Mouse (Mus musculus): ENCODE results near the gene Ppp1r12a. TPM values are rescaled to one million over a fixed set of nuclear protein-coding genes. Genes with fewer than 3 reads are reported as not detected.

Ppp1r12a gene
- polyA plus RNA-seq, 1 experiment from 2014 or later = 108 TPM

- Histone ChIP-seq H3K9ac (no peak overlapping the region), H3K27ac (ENCODE audit: low read depth) (no peak overlapping the region), H3K9me3 (ENCODE audit: low read depth, low read length) (no peaks in the 10 kb centered on the region), H3K4me3 (ENCODE audit: low read depth, low read length) (no peak overlapping the region), H3K4me2 (no peak overlapping the region), H3K4me1 (ENCODE audit: insufficient read depth) (0 out of 2 replicates have a peak, but pooled peaks cover 3% of the 10 kb centered on the region), H3K27me3 (ENCODE audit: insufficient read depth, low read length) (no peaks in the 10 kb centered on the region), H3K36me3 (ENCODE audit: insufficient read depth) (no peaks in the 10 kb centered on the region)
- 70% methylated on average over 5 of the region's 5 CpGs for WGBS
- DNase-seq = no peak
- TF ChIP-seq CTCF (IDR thresholded peaks at IDR 0.05; ENCODE audit: low read depth) = no peak
- ATAC-seq (ENCODE audit: insufficient read depth) = no peak
Observed at GRCm38 (mm10) chr10:108174107-108174506, 12.1 kb downstream of the Ppp1r12a start.

- Histone ChIP-seq H3K36me3 (ENCODE audit: insufficient read depth) (no peaks in the 10 kb centered on the region), H3K4me2 (no peak overlapping the region), H3K27me3 (ENCODE audit: insufficient read depth, low read length) (no peaks in the 10 kb centered on the region), H3K4me1 (ENCODE audit: insufficient read depth) (0 out of 2 replicates have a peak, but pooled peaks cover under 1% of the 10 kb centered on the region), H3K27ac (ENCODE audit: low read depth) (no peak overlapping the region), H3K9me3 (ENCODE audit: low read depth, low read length) (no peaks in the 10 kb centered on the region), H3K4me3 (ENCODE audit: low read depth, low read length) (no peak overlapping the region), H3K9ac (no peak overlapping the region)
- 66% methylated on average over 2 of the region's 2 CpGs for WGBS
- no peak for DNase-seq
- ATAC-seq (ENCODE audit: insufficient read depth) = no peak
- no peak for TF ChIP-seq CTCF (IDR thresholded peaks at IDR 0.05; ENCODE audit: low read depth)
Observed at GRCm38 (mm10) chr10:108175885-108176284, 13.9 kb downstream of the Ppp1r12a start.

- TF ChIP-seq CTCF (IDR thresholded peaks at IDR 0.05; ENCODE audit: low read depth) = no peak
- no peak for ATAC-seq (ENCODE audit: insufficient read depth)
- no peak for DNase-seq
Observed at GRCm38 (mm10) chr10:108178285-108178848, 16.4 kb downstream of the Ppp1r12a start.

GRCm38 (mm10) chr10:108179404-108179803, 17.4 kb downstream of the Ppp1r12a start:
- no peak overlapping the region for H3K27ac ChIP-seq (ENCODE audit: low read depth)
- no peak for TF ChIP-seq CTCF (IDR thresholded peaks at IDR 0.05; ENCODE audit: low read depth)
- no peak overlapping the region for H3K9ac ChIP-seq
- no peaks in the 10 kb centered on the region for H3K9me3 ChIP-seq (ENCODE audit: low read depth, low read length)
- no peak overlapping the region for H3K4me3 ChIP-seq (ENCODE audit: low read depth, low read length)
- H3K4me2 ChIP-seq = no peak overlapping the region
- WGBS = 47% methylated on average over 3 of the region's 3 CpGs
- H3K4me1 ChIP-seq (ENCODE audit: insufficient read depth) = no peaks in the 10 kb centered on the region
- H3K27me3 ChIP-seq (ENCODE audit: insufficient read depth, low read length) = no peaks in the 10 kb centered on the region
- ATAC-seq (ENCODE audit: insufficient read depth) (no peak), DNase-seq (no peak)
- H3K36me3 ChIP-seq (ENCODE audit: insufficient read depth) = no peaks in the 10 kb centered on the region

More at GRCm38 (mm10) chr10:108178285-108178848, 16.4 kb downstream of the Ppp1r12a start:
- Histone ChIP-seq H3K27me3 (ENCODE audit: insufficient read depth, low read length) (no peaks in the 10 kb centered on the region), H3K4me3 (ENCODE audit: low read depth, low read length) (no peak overlapping the region), H3K4me1 (ENCODE audit: insufficient read depth) (no peaks in the 10 kb centered on the region), H3K4me2 (no peak overlapping the region), H3K36me3 (ENCODE audit: insufficient read depth) (no peaks in the 10 kb centered on the region), H3K9ac (no peak overlapping the region), H3K27ac (ENCODE audit: low read depth) (no peak overlapping the region), H3K9me3 (ENCODE audit: low read depth, low read length) (no peaks in the 10 kb centered on the region)
- WGBS = 74% methylated on average over 6 of the region's 6 CpGs

- Histone ChIP-seq H3K4me2 (no peak overlapping the region), H3K4me1 (ENCODE audit: insufficient read depth) (no peaks in the 10 kb centered on the region; the same call in 1 of the 2 replicates), H3K36me3 (ENCODE audit: insufficient read depth) (no peaks in the 10 kb centered on the region), H3K4me3 (ENCODE audit: low read depth, low read length) (no peak overlapping the region), H3K9ac (no peak overlapping the region), H3K27me3 (ENCODE audit: insufficient read depth, low read length) (no peaks in the 10 kb centered on the region), H3K9me3 (ENCODE audit: low read depth, low read length) (no peaks in the 10 kb centered on the region), H3K27ac (ENCODE audit: low read depth) (no peak overlapping the region)
- no peak for TF ChIP-seq CTCF (IDR thresholded peaks at IDR 0.05; ENCODE audit: low read depth)
- no peak for ATAC-seq (ENCODE audit: insufficient read depth)
- no peak for DNase-seq
- 73% methylated on average over 2 of the region's 2 CpGs for WGBS
Observed at GRCm38 (mm10) chr10:108180313-108180712, 18.3 kb downstream of the Ppp1r12a start.

- H3K27me3 ChIP-seq (ENCODE audit: insufficient read depth, low read length) = no peaks in the 10 kb centered on the region
- no peak overlapping the region for H3K4me2 ChIP-seq
- ATAC-seq (ENCODE audit: insufficient read depth) = no peak
- H3K4me1 ChIP-seq (ENCODE audit: insufficient read depth) = no peaks in the 10 kb centered on the region; the same call in 1 of the 2 replicates
- no peak overlapping the region for H3K9ac ChIP-seq
- no peak for TF ChIP-seq CTCF (IDR thresholded peaks at IDR 0.05; ENCODE audit: low read depth)
- no peak overlapping the region for H3K4me3 ChIP-seq (ENCODE audit: low read depth, low read length)
- no peak for DNase-seq
- 75% methylated on average over 3 of the region's 3 CpGs for WGBS
- no peak overlapping the region for H3K27ac ChIP-seq (ENCODE audit: low read depth)
- no peaks in the 10 kb centered on the region for H3K36me3 ChIP-seq (ENCODE audit: insufficient read depth)
- H3K9me3 ChIP-seq (ENCODE audit: low read depth, low read length) = no peaks in the 10 kb centered on the region
Observed at GRCm38 (mm10) chr10:108181893-108182292, 19.9 kb downstream of the Ppp1r12a start.

GRCm38 (mm10) chr10:108182386-108182785, 20.4 kb downstream of the Ppp1r12a start:
- no peak overlapping the region for H3K9ac ChIP-seq
- no peak overlapping the region for H3K27ac ChIP-seq (ENCODE audit: low read depth)
- H3K4me1 ChIP-seq (ENCODE audit: insufficient read depth) = no peaks in the 10 kb centered on the region; the same call in 1 of the 2 replicates
- ATAC-seq (ENCODE audit: insufficient read depth) (no peak), DNase-seq (no peak)
- no peaks in the 10 kb centered on the region for H3K36me3 ChIP-seq (ENCODE audit: insufficient read depth)
- no peak overlapping the region for H3K4me2 ChIP-seq
- H3K4me3 ChIP-seq (ENCODE audit: low read depth, low read length) = no peak overlapping the region
- TF ChIP-seq CTCF (IDR thresholded peaks at IDR 0.05; ENCODE audit: low read depth) = no peak
- 82% methylated on average over 4 of the region's 4 CpGs for WGBS
- no peaks in the 10 kb centered on the region for H3K27me3 ChIP-seq (ENCODE audit: insufficient read depth, low read length)
- no peaks in the 10 kb centered on the region for H3K9me3 ChIP-seq (ENCODE audit: low read depth, low read length)

Measured in lung, embryonic 14.5 days (tissue).